Mouse (Mus musculus) CH12F3 (cell line): ENCODE results near the gene Mcfd2.
"Not testable (repeated sequence)": the region's sequence is repeated elsewhere in the genome, so short reads cannot be mapped to it uniquely, and the experiment has no call there.

ENCODE experiments used
- in situ Hi-C: fragments of 300-500 bp; cut with MboI; formaldehyde crosslinking; loops from 2 replicates; pipeline ENCODE4 v1.14.3; 2020; ENCODE audit warnings: low sequenced_read_pairs

Gene Mcfd2

DNA sequence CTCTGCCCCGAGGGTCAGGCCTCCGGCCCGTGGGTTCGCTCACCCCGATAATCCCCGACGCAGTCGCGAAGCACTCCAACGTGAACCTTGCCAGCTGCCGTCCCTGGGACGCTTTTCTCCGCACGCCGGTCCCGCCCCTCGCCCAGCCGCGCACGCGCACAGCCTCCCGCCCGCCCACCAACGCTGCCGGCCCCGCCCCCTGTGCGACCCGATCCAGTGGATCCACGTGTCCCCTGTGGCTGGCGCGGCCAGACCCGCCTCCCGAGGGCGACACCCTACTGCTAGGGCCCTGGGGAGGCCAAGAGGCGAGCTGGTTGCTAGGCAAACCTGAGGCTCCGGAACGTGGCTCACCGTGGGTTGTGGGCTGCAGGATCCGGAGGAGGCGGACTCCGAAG, at the start of gene Mcfd2:
Gene Mcfd2, minus strand, starts transcription at position 144 of the 395 bp plus-strand sequence.
- in situ Hi-C loops: no loop called here

DNA sequence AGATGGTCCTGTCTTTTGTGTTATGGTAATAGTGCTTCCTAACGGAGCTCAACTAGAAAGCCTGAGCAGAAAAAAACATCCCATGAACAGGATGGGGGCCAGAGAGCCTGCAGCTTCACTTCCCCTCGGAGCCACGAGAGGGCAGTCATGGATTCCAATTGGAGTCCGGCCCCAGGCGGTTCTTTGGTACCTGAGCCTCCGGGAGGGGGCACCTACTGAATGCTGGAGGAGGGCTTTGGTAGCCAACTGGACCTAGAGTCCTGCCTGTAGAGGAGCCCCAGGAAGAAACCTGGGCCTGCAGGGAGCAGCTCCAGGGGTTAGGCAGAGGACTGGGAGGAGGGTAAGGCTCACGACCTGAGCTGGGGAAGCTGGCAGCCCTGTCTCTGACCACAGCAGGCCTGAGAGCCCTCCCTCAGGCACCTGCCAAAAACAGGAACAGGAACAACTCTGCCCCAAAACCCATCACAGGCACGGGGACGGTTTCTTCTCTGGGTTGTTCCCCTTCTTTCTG, 49.3 kb upstream of the Mcfd2 start:
- in situ Hi-C loops: loop anchor here (10.0 kb wide), 1 partner anchor 250 kb away; no protein-coding TSS in a partner anchor

DNA sequence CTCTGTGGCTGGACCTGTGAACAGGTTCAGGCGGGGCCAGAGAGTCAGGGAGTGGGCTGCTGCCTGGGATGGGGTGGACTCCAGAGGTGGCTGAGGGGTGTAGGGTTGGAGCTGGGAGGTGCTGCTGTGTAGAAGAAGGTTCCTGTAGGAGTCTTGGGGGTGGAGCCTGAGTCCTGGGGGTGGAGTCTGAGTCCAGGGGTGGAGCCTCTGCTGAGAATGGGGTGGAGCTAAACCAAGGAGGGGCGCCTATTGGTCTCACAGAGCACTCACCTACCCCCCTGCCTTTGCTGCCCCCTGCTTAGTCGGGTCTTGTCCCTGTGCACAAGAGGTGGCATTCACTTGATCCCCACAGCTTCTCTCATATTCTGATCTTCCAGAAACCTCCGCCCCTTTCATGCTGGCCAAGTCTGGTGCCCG, 48.8 kb upstream of the Mcfd2 start:
- in situ Hi-C loops: loop anchor here (10.0 kb wide), 1 partner anchor 250 kb away; no protein-coding TSS in a partner anchor

DNA sequence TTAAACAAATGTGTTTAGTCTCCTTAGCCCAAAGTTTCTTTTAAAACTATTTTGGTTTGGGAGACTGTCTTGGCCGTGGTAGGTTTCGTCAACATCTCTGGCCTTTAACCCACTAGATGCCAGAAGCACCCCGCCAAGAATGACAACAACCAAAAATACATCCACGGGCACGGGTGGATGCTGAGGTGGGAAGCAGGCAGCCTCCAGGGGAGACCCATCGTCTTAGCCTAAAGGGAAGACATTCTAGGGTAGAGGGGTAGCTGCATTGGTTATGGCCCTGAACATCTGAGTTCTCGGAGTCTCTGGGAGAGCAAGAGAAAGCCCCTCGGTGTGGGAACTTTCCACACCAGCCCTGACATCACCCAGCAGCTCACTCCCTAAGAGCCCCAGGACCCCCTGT, 48.4 kb upstream of the Mcfd2 start:
- in situ Hi-C loops: loop anchor here (10.0 kb wide), 1 partner anchor 251 kb away; no protein-coding TSS in a partner anchor

DNA sequence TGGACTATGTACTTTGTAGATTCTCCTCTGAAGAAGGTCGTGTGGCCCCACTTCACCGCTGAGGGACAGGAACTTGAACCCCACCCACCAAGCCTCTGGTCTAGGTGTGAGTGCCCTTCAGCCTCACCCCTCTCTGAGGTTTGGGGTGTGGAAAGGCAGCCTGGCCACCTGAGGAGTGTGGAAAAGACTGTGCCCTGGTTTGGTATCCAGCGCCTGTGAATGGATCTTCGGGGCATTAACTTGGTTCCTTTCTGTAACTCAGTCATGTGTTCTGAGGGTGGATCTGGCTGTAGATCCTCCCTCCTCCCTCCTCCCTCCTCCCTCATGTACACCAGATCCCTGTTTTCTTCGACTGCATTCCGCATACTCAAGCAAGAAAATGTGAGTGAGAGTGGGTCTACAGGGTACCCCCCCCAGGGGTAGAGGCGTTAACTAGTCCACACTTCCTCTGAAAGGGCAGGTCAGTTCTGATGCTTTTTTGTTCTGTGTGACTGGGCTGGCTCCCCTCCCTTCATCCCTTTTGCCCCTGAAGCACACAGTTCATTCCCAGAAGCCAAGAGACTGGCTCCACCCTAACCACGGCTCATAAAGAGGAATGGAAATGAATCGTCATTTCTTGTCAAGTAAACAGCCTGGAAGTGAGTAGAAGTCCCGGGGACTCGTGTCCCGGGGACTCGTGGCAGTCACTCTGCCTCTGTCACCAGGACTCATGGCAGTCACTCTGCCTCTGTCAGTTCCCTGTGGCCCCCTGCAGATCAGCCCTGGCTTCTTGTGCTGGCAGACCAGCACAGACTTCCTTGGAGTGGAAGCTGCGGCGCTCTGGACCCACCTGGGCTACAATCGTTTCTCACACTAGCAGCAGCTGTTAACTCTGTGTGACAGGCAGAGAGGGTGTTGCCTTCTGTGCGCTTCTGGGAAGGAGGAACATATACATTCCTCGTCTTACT, 47.5 kb upstream of the Mcfd2 start:
- in situ Hi-C loops: loop anchor here (10.0 kb wide), 1 partner anchor 252 kb away; no protein-coding TSS in a partner anchor

DNA sequence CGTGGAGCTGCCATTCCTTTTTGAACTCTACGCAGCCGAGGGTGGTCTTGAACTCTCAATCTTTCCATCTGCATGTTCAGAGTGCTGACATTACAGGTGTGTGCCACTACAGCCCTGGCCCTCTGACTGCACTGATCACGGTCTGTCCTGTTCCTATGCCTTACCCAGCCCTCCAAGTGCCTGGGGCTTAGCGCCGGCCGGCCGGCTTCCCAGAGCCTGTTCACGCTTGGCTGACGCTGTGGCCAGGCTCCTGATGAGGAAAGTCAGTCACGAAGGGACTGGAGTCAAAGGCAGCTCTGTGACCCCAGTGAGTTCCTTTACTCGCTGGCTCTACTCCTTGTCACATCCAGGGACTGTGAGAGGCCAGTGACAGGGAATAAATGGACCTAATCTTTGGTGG, 46.6 kb upstream of the Mcfd2 start:
- in situ Hi-C loops: loop anchor here (10.0 kb wide), 1 partner anchor 252 kb away; no protein-coding TSS in a partner anchor

DNA sequence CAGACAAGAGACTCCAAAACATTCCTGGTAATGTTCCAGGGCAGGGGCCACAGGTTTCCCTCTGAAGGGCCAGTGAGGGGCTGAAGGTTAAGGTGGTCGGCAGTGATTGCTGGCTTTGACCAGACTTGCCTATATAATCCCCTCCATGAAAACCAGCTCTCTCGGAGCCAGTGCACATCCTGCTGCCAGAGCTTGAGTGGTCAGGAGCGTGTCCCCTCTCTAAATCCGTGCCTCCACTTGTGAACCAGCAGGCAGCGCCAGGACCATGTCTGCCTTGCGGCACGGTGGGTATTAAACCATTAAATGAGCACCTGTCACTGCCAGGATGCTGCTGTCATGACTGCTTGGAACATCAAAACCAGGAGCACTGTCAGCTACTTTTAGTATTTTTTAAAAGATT, 44.8 kb upstream of the Mcfd2 start:
- in situ Hi-C loops: loop anchor here (10.0 kb wide), 1 partner anchor 254 kb away; no protein-coding TSS in a partner anchor

DNA sequence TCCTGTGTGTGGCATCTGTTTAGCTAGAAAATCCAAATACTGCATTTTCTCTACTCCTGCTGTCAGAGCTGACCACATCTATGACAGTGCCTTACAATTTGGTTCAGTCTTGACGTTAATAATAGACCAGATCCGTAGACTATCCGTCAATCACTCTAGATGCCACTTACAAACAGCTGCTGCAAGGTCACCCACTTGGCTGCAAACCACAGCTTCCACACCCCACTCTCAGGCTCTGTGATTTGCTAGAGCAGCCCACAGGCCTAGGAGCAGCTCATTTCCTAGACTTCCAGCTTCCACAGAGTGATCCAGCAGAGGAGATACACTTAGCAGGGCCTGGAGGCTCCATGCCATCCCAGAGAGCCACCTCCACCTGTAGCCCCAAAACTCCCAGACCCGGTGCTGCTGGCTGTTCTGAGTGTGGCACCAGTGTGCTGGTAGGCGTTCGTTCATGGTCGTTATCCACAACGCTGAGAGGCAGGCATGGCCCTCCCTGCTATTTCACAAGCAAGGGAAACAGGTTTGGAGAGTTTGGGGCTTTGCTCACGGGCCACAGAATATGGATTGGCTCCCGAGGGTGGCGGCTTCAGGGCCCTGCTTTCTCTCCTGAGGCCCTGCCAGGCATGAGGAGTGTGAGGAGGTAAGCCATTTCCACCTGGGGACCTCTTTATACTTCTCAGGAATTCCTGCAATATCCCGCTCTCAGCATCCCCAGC, 43.5 kb upstream of the Mcfd2 start:
- in situ Hi-C loops: no loop called here

DNA sequence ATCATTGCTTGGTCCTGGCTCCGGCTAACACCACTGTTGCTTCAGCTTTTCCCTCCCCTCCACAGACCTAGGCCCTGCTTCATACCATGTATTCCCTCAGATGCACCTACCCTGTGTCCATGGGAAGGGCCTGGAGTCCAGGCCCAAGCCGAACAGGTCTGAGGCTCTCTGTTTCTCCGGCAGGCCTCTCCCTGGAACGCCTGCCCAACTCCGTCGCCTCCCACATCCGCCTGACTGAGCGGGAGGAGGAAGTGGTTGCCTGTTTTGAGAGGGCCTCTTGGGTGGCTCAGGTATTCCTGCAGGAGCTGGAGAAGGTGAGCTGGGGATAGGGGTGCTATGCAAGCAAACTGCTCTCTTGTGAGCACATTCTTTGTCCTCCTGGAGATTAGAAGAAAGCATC, 41.0 kb upstream of the Mcfd2 start:
- in situ Hi-C loops: no loop called here

DNA sequence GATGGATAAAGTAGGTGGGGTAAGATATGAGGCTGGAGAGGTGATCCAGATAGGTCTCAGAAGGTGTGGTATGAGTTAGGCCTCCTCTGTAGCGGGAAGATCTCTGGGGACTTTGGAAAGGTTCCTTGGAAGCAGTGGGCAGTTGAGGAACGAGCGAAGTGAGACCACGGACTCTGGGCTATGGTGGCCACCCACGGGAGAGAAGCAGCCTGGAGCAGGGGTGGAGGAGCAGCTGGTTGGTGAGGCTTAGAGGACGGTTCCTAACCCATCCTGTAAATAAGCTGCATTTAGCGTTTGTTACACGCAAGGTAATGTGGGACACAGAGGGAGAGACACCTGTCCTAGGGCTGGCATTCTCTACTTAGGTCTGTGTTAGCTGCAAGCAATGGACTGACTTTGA, 39.3 kb upstream of the Mcfd2 start:
- in situ Hi-C loops: no loop called here

DNA sequence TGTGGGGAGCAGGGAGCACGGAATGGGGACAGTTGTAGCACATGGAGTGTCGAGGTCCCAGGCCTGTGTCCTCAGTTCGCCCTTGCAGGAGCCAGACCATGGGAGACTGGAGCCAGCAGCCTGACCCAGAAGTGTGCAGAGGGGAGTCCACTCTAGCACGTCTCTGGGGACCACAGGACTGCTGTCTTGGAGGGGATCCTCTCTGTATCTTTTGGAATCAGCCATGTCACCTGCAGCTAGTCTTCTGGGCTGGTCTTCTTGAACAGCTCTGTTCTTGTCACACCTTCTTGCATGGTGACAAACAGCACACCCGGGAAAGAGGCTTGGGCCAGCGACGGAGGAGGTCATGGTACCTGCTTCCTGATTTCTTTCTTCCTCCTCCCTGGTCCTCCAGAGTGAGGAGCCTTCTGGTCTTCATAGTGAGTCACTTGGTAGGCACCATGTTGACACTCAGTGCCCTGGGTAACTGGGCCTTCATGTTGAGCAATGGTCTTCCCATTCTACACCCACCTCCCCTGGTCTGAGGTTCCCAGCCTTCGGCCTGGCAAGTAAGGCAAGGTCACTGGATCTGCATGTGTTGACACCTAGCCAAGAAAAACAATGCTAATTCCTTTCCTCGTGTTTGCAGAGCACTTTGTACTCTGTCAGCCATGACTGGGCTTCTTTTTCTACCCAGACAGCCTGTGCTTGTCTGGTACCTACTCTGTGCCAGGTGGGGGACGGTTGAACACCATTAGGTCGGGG, 38.6 kb upstream of the Mcfd2 start:
- in situ Hi-C loops: no loop called here

DNA sequence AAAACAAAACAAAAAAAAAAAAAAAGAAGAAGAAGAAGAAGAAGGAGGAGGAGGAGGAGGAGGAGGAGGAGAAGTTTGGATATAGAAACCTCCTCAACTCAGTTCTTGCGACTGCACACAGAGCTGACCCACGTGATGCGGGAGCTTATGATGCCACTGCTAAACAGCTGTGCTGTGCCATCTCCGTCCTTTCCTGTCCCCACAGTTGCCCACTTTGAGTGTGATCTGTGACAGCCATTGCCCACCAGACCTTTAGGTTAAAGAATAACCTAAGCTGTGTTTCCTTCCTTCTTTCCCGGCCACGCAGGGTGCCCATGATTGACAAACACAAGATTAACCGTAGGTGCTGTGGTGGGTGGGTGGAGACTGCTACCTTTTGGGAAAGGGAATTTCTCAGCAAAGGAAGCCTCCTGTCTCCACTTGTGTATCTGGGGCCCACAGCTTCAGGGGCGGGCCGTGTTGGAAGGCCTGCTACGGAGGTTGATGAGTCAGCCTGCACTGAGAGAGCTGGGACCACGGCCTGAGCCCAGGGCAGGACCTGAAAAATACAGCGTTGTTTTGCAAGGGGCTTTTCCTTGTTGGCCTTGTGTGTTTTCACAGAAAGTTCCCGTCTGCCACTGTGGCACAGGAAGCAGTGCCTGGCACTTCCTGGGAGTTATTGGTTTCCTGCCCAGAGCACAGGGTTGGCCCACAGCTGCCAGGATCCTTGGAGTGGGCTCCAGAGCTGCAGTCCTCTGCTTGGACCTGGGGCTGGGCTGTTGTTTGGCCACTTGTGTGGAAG, 36.5 kb upstream of the Mcfd2 start:
- in situ Hi-C loops: no loop called here

DNA sequence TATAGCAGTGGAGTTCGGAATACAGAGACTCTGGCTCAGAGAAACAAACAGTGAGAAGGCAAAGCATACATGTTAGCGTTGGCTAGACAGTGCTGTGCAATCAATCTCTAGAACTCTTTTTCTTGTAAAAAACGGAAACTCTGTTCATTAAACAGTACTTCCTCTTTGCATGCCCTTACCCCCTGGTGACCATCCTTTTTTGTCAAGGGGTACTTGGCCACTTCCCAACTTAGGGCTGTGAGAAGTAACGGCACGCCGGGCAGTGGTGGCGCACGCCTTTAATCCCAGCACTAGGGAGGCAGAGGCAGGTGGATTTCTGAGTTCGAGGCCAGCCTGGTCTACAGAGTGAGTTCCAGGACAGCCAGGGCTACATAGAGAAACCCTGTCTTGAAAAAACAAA, 35.9 kb upstream of the Mcfd2 start:
- in situ Hi-C loops: not testable (repeated sequence)

DNA sequence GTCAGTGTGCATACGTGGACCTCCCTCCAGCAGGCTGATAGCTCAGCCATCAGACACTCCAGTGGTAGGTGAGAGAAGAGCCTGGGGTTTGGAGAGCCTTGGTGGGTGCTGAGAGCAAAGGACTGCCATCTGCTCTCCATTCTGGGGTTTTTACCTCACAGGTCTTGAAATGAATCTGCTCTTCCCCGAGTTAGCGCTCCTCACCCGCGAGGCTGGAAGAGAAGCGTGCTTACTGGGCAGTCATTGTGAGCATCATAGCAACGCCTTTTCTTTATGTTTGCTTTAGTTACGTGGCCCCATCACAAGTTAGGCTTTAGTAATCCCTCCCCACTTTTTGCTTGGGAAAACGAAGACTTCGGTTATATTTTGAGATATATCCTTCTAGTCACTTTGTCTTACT, 34.6 kb upstream of the Mcfd2 start:
- in situ Hi-C loops: no loop called here

DNA sequence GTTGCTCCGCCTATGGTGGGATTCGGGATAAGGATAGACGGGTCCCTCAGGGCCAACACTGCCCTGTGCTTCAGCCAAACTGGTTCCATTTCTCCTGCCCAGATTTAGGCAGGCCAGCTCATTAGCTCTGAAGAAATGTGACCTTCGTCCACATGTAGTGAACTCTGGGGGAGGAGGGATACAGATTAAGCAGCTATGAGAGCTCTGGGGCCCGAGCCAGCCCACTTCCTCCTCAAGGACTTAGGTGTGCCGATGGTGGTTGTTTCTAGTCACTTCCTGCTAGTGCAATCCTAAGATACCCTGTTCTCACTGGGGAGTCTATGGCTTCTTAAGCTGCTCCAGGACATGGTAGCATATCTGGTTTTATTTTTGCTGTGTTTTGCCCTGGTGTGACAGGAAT, 33.2 kb upstream of the Mcfd2 start:
- in situ Hi-C loops: no loop called here

DNA sequence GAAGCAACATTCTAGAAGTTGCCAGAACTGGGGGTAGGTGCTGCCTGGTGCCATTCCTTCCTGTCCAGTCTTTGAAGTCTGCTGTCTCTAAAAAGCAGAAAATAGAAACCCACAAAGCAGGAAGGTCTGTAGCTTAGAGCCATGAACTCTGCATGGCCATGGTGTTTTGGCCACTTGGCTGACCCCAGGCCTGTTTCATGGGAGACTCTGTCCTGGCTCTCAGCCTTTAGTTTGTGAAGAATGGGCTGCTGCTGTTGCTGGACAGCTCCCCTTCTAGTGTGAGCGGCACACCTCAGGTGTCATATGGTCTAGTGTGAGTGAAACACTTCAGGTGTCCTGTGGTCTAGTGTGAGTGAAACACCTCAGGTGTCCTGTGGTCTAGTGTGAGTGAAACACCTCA, 31.0 kb upstream of the Mcfd2 start:
- in situ Hi-C loops: not testable (repeated sequence)

DNA sequence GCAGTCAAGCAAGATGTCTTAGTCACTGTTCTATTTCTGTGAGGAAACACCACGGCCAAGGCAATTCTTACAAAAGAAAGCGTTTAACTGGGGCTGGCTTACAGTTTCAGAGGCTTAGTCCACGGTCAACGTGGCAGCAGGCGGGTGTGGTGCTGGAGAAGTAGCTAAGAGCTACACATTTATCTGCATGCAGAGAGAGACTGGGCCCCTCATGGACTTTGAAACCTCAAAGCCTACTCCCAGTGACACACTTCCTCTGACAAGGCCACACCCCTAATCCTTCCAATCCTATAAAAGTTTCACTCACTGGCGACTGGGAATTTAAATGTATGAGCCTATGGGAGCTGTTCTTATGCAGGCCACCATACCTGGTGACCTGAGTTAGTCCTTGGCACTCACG, 30.0 kb upstream of the Mcfd2 start:
- in situ Hi-C loops: no loop called here

DNA sequence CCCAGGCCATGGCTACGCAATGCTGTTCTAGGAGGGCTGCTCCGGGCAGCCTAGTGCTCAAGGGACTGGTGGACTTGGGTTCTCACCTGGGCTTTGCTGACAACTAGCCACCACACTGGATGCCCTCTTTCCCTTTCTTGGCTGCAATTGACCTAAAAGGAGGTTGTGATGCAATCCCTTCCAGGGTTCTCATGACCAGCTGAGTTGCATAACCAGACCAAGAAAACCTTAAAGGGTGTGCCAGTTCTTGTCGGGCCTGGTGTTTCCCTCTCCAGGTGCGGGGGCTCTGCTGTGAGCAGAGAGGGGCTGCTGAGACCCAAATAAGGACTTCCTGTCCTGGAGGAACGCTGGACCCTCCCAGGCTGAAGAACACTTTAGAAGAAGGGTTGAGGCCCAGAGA, 27.4 kb upstream of the Mcfd2 start:
- in situ Hi-C loops: no loop called here

DNA sequence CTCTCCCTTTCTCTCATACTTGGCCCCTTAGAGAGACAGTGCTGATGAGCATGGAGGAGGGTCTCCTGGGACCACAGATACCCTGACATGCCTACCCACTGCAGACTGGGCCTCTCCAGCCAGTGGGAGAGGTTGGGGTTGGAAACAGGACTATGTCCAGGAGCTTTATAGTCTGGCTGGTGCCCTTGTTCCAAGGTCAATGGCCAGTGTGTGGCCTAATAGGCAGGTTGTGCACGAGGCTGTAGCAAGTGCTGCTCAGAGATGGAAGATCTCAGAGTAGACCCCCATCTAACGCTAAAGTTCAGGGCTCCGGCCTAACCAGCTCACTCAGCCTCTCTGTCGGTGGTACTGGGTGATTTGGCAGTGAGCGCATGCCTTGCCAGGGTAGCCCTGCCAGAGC, 26.0 kb upstream of the Mcfd2 start:
- in situ Hi-C loops: no loop called here

DNA sequence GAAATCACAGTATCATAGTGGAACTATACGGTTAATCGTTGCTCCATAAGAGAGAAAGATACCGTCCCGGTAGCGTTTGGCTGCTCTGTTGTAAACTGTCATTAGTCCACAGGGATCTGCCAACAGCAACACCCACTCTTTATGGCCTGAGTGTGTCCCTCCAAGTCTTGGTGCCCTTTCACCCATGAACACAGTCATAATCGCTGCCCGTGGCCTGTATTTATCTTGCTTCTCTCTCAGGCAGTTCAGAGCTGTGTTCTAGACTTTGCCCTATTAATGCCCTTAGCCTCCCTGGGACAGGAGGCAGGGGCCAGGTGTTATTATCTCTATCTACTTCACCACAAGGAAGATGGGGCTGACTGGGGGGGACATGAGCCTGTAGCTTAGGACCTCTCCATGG, 25.3 kb upstream of the Mcfd2 start:
- in situ Hi-C loops: no loop called here
